Mouse (Mus musculus) frontal cortex, postnatal 14 days (tissue): ENCODE results near the gene Sec22b.

Source experiments
- DNase-seq, 2 experiments: peaks; one replicate each; pipeline ENCODE4 v3.0.0; 2022; ENCODE audit warnings: low spot score in 2 of 2

Sec22b gene

DNA sequence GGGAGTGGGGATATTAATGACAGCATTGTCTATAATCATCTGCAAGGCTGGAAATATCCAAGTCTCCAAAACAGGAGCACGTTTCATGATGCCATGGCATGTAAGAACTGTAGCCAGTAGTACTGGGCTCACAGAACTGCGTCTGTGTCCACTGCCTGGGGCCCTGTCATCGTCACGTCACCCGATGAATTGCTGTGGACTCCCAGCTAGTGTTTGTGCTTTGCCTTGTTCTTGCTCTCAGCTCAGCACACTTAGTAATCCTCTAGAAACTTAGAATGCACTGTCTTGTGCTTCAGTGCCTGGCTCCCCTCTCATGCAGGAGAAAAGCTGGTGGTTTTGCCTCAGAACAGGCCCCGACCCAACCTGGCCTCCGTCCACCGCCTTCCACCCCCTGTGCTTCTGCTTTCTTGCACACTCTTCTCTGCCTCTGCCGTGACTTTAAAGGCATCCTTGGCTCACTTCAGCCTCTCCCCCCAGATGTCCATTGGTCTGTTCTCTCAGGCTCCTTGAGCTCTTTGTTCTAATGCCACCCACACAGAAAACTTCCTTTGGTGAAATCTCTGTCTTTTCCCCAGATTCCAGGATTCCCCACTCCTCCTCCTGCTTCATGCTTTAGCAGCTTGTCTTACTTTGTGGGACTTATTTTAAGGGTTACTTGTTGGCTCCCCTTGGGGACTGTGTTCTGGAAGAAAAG lies 39.7 kb downstream of the Sec22b start:
- no peak for DNase-seq

DNA sequence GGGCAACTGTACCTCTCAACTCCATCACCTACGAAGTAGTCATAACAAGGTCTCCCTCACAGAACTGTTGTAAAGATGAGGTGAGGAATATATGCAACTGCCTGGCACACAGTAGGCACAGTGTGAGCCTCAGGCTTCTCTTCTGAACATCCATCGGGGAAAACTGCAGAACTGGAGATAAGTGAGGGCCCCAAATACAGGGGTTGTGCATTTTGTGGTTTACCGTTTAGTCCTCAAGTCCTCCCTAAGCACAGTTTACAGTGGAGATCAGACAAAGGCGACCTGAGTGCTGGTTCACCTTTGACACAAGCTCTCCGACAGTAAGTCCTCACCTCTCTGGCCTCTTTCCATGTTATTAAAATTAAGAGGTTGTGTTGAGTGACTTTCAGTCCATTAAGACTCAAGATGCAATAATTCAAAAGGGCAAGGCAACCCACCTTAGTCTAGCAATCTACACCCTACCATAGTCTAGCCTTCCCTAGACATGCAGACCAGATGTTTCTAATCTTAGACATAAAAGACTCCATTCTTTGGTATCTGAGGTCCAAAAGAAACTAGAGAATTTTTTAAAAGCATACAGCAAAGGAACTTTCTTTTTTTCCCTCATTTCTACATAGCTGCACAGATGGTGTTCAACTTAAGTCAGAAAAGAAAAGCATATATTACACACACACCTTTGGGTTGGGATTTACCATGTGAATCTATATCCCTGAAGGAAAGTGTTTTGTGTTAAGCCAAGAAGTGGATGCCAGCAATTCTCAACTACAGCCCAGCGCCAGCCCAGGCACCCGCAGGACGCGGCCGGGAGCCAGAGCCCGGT lies 40.7 kb downstream of the Sec22b start:
- no peak for DNase-seq

DNA sequence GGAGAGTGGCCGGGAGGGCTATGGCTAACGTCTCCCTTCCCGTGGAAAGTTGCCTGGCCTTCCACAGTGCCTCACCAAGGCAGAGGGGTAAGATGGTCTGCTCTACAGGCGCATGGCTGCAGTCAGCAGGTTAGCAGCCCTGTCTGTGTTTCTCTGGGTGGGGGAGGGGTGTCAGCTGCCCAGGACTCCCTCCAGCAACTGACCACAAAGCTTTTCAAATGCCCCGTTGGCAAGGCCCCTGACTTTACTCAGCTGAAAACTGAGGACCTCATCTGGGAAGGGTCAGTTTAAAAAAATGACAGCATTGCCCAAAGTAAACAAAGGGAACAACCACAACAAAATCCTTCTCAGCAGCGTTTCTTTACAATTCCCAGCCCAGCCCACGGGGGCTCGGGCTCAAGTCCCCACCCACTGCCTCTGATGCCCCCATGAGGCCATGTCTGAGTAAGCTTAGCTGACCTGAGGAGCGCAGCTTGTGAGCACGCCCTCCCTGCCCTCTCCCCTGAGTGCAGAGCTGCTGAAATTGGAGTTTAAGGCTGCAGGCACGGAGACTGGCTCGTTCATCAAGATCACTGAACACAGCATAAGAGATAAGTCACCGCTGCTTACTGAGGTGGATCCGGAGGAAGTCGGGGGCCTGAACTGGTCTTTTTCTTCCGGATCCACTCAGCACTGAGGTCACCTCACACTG lies 41.4 kb downstream of the Sec22b start:
- peak in 1 of 2 experiments; percentile 13 for DNase-seq

DNA sequence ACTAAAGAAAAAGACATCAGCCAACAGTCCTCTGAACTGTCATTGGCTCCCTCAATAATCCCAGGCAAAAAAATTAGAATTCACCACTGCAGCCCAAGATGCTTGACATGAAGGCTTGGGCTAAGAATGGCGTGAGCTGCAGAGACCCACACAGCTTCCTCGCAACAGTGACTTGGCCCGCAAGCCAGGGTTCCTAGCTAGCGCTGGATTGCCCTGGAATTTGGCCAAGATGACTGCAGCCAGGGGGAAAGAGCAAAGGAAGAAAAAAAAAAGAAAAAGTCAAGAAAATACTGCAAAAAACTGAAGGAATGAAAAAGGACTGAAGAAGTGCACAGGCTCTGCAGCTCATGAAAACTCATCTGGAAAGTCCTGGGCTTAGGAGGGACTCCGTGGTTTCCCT lies 43.5 kb downstream of the Sec22b start:
- no peak for DNase-seq

DNA sequence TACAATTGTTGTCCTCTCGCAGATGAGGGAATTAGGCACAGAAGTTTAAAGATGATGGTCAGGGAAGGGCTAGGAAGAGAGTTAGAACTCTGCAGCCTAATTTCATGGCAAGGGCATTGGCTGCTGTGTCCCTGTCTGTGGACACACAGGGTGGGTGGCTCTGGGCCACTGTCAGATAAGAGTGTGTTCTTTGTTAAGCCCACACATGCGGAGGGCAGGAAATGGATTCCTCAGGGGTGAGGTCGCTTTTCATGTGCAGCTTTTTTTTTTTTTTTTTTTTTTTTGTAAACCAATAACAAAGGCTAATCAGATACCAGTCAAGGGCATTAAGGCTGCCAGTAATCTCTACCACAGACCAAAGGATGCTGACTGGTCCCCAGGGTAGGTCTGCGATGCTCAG lies 45.4 kb downstream of the Sec22b start:
- no peak for DNase-seq

DNA sequence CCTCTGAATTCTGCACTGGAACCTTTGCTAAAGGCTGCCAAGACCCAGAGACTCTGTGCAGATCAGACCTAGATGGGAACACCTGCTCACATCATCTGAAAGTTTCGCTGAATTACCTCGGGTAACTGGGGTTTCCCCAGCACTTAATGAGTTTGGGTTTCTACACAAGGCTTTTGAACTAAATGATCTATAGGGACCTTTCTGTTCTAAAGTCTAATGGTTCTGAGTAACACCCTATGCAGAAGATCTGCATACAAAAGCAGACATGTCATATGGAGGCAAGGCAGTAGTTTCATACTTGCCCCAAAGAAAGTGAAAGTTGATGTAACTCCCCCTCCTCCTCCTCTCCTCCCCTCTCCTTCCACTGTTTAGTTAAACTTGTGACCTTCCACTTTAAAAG lies 47.5 kb downstream of the Sec22b start:
- no peak for DNase-seq

DNA sequence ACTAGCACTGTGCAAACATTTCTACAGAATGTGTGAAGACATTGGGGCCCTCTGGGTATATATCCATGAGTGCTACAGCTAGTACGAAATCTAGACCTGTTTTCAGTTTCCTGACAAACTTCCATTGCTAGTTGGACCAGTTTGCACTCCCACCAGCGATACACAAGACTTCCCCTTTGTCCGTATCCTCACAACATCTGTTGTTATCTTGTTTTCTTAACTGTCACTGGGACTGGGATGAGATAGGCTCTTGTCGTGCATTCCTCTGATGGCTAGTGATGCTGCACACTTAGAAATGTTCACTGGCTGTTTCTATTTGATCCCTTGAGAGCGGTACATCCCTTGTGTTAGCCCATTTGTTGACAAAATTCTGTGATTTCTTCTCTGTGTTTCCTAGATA lies 49.0 kb downstream of the Sec22b start:
- DNase-seq: no peak

DNA sequence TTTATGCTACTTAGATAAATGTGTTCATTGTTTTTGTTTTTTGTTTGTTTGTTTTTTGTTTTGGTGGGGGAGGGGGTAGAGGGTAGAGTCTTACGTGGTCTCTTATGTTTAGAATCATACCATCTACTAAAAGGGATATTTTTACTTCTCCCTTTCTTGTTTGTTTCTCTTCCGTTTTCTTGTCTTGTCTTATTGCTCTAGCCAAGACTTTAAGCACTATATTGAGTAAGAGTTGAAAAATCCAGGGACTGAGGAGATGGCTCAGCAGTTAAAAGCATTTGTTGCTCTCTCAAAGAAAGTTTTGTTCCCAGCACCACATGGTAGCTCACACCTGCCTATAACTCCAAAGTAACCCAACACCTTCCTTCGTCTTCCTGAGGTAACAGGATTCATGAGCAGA lies 50.1 kb downstream of the Sec22b start:
- DNase-seq: no peak

DNA sequence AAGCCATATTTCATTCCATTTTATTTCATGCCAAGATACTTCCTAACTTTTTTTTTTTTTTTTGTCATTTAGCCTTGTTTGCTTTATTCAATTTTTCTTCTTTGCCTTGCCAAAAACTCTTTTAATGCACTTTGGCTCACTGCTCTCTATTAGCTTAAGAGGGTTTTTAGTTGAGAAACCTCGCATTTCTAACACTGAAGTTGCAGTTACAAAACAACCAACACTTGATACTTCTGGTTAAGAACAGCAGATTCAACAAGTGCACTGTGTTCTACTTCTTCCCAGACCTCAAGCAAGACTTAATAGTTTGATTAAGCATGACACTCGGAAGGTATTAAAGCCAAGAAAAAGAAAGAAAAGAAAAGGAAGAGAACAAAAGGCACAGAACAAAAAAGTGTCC lies 52.2 kb downstream of the Sec22b start:
- no peak for DNase-seq

DNA sequence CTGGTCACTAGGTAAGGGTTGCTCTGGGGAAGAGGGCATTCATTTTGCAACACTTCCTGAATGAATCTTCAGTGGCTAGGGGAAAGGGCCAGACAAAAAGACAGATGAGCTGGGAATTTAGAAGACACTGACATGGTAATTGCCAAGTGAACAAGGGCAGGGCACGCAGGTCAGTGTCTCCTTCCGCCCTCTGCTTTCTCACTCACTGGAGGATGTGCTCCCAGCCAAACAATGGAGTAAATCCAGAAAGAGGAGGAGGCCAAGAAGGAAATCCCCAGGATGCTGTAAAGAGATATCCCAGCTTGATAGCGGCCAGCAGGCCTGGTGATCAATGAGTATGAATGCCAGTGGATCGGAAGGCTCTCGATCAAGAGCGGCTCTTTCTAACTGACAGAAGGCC lies 55.3 kb downstream of the Sec22b start:
- DNase-seq: no peak

DNA sequence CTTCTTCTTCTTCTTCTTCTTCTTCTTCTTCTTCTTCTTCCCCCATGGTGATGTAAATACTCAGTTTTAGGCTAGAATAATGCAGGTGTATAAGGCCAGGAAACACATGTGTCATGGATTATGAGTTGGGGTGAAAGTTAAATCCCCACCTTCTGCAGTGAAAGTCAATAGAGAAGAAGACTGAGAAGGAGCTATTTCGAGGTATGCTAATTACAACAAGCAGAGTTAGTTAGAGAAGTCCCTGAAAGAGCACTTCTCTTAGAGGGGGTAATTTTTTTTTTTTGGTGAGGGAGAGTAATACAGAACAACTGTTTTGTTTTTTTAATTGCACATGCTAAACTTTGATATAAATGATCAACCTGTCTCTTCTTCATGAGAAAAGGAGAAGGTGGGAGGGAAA lies 55.9 kb downstream of the Sec22b start:
- no peak for DNase-seq

DNA sequence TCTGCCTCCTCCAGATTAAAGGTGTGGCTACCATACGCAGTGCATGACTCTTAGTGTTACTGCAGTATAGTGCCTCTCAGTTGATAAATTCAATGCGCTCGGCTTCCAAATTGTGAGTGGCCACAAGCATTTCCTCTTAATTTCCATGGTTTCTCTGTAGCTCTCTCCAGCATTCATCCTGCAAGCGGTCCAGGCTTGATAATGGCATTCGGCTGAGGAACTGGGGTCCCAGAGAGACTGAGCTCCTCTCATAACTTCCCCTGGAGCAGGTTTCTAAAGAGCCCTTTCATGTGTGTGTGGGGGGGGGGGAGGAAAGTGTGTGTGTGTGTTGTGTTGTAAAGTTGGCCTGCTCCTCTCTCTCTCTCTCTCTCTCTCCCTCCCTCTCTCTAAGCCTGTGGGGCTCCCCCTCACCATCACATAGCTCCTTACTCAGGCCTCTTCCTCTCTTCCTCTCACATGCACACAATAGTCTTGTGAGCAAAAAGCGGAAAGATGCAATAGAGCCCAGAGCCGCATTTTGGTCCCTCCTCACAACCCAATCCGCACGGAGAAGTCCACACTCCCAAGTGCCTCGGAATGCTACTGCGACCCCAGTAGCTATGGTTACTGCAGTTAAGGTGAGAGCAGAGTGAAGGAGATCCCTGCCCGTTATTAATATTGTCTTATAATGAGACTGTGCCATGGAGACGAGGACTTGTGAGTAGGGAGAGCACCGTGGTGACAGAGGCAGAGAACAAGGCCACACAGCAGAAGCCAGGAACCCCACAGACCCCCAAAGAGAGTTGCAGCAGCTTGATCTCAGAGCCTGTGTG lies 60.0 kb downstream of the Sec22b start:
- no peak for DNase-seq

DNA sequence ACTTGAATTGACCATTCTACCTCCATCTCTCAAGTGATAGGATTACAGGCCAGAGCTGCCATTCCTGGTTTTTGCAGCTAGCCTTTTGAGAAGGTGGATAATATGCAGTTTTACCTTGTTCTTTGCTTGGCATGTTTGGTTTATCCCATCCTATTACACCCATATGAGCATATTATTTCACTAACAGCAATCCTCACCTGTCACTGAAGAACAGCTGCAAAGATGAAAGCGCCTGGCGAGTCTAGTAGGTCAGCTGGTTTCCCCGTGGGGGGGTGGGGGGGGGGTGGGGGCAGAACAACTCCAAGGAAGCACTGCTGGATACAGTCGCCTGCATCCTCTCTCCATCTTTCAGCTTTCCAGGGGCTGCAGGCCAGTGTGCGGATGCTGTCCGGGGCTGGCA lies 61.0 kb downstream of the Sec22b start:
- DNase-seq: no peak

DNA sequence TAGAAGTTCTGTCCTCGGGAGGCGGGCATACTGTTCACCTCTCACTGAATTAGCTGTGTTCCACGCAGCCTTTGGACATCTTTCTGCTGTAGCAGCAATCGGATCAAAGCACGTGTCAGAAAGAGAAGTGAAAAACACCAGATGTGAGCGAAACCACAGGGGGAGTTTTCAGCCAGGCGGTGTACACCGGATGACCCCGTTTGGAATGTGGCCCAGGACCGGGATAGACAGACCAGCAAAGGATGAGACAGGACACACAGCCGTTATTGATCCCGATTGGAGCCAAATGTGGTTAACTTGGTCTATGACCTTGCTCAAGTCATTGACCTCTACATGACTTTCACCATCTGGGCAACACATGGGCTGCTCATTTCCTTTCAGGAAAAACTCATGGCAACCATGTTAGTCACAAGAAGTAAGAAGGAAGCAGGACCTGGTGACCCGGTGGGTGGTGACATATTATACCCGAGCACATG lies 63.9 kb downstream of the Sec22b start:
- DNase-seq: no peak

DNA sequence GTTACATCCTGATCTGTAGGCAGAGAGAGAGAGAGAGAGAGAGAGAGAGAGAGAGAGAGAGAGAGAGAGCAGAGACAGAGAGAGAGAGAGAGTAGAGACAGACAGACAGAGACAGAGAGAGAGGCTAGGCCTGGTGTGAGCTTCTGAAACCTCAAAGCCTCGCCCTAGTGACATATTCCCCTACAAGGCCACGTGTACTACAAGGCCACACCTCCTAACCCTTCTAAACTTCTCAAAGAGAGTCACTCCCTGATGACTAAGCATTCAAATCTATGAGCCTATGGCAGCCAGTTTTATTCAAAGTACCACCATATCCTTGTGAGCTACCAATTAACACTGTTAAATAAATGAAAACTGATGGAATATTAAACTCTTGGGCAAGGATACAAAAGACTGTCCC lies 66.6 kb downstream of the Sec22b start:
- DNase-seq: no peak

DNA sequence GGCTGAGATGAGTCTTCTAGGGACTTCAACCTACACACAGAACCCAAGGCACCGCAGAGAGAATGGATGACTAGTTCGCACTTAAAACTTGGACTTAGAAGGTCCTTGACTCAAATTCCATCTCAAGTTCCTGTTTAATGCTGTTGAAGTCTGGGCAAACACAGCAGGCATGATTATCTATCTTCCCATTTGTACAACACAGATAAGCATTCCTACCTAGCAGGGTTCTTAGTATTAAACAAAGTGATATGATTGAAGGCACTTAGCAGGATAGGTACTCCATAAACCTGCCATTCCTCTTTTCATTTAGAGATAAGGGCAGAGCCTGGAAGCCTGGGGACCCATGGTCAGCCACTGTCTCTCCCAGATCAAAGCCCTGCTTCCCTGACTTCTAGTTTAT lies 67.2 kb downstream of the Sec22b start:
- no peak for DNase-seq

DNA sequence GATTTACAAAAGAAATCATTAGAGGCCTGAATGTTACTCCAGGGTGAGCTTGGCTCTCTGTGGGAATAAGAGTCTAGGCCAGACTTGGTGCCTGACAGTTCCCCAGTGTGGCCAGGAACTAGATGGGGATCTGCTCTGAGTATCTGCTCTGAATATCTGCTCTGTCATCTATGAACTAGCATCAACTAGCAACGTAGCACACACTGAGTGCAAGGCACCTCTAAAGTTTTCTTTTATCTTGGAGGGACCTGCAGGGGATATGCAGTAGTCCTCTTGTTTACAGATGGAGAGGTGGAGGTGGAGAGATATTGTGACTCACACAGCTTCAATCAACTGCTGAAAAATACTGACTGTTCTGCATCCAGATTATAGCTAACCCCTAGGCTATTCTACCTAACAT lies 68.0 kb downstream of the Sec22b start:
- DNase-seq: no peak

DNA sequence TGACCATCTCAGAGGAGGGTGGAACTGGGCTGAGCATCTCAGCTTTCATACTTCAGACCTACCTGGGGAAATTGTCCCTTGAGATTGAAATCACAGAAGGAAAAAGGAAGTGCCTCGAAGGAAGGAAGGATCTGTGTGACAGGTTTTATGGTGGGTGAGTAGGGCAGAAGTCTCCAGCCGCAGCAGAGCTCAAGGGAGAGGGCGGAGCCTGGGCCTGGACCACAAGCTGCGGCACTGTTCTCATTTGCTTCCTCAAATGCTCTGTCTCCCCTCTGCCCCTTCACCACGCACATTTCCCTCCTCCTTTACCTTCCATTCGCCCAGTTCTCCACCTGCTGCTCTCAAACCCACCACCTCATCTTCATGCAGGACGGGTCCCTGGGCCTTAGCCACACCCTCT lies 70.1 kb downstream of the Sec22b start:
- no peak for DNase-seq

DNA sequence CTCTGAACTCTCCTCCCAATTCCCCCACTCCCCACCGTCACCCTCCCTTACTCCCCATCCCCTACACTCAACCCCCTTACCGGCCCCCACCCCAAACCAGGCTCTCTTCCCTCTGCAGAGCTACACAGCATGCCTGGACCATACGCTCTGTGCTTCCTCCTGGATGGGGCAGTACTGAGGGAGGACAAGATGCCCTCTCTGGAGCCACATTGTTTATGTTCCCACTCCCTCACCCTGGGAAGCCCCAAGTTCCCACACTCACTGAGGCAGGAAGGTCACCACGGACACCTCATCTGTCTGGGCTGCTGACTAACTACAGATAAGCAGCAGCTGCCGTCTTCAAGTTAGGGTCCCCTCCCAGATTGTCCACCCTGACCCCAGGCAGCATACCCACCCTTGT lies 71.2 kb downstream of the Sec22b start:
- DNase-seq: no peak

DNA sequence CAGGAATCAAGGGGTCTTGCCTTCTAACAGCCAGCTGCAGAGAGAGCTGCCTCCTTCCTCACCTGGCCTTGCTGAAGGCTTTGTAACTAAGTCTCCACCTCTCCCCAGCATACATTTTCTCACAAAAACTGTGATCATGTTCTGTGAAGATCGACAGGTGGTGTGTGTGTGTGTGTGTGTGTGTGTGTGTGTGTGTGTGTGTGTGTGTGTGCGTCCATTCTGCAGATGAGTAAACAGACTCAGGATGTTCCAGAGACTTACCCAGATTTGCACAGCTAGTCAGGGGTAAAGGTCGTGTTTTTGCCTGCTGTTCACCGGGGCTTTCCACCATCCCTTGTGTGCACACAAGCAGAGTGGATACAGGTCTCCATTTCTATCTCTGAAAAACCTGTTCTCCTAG lies 71.7 kb downstream of the Sec22b start:
- DNase-seq: no peak
